In the genomic region with DNA sequence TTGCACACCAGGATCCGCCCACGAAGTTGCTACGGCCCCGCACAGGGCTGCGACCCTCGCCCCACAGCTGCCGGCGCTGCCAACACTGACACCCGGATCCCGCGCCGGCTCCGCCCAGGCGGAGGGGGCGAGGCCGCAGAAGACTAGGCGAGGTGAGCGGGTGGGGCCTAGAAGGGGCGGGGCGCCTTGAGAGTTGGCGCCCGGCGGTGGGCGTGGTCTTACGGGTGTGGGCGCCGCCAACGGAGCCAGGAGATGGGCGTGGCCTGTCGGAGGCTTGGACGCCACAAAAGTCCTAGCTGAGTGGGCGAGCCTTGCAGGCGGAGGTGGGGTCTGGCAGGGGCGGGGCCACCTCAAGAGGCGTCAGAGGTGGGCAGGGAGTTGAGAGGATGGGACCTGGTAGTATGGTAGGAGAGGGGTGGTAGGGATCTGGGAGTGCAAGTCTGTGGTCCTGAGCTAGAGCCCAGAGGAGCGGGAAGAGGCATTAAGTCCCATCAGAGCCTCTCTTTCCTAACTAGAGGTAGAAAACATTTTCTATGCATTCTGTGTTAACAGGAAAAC, we compare ENCODE assay signal across 8 mouse cellular contexts. TPM values are rescaled to one million over a fixed set of nuclear protein-coding genes. Genes with fewer than 3 reads are reported as not detected.
DNase-seq lines count a peak whose midpoint lies in the region; ATAC-seq lines count a peak whose summit lies in the region.

Gene Rab3d (minus strand): TSS at position 158 of the 558 bp plus-strand sequence.

- peak within 1 kb of the TSS; percentile 95 for H3K4me2 ChIP-seq in hindbrain, embryonic 12.5 days (replicated peaks)

- ATAC-seq in hindbrain, embryonic 12.5 days (ENCODE audit: low FRiP score), result peak; percentile 93

- peak within 1 kb of the TSS; percentile 73 for H3K9ac ChIP-seq in hindbrain, embryonic 12.5 days

- H3K27me3 ChIP-seq in hindbrain, embryonic 12.5 days, result peaks cover 28% of the 10 kb centered on the region; the same call in 1 of the 2 replicates

- peak within 1 kb of the TSS; percentile 64 for H3K4me3 ChIP-seq in hindbrain, embryonic 12.5 days

- peak; percentile 98 for DNase-seq in Muller cell, postnatal 12 days (ENCODE audit: inconsistent ontology term)
- DNase-seq in cerebellum, adult 9-11 months, result peak; percentile 92
- DNase-seq in frontal cortex, postnatal 10 days (ENCODE audit: low spot score in 2 of 2), result peak; percentile 85 to 89
- DNase-seq in layer of hippocampus, postnatal 14 days (ENCODE audit: low spot score in 2 of 2), result peak; percentile 84 to 90
- peak; percentile 97 for DNase-seq in lung, postnatal 14 days
- DNase-seq in retina, adult 2 months (ENCODE audit: low read depth, low spot score), result peak; percentile 80
- DNase-seq in thymus, postnatal 36 days, result peak; percentile 96 to 97

- WGBS in hindbrain, embryonic 12.5 days, result under 1% methylated on average over 35 of the region's 36 CpGs

- H3K9me3 ChIP-seq in hindbrain, embryonic 12.5 days (replicated peaks), result no peaks in the 10 kb centered on the region

- peak within 1 kb of the TSS; percentile 55 for H3K27ac ChIP-seq in hindbrain, embryonic 12.5 days

- 0 out of 2 replicates have a peak, but pooled peaks cover 6% of the 10 kb centered on the region for H3K4me1 ChIP-seq in hindbrain, embryonic 12.5 days

- no peaks in the 10 kb centered on the region for H3K36me3 ChIP-seq in hindbrain, embryonic 12.5 days

RNA-seq across cellular contexts. Expression of gene Rab3d, which starts in this region (rescaled TPM):
- 15.5 and 16.3 TPM in 2 replicates for polyA plus RNA-seq in hindbrain, embryonic 12.5 days (2016; fragmentation: Nextera tagmentation; extraction: Ambion mirVana)
- 10 to 100 TPM; 22.6 to 24.2 TPM for total RNA-seq in layer of hippocampus, postnatal 14 days (2021)

Comparison
In these comparisons a context has a peak if more than half of its experiments do, and no peak if none do; other contexts are left out.
1. Peak in every context shown above with its lines: DNase-seq, ATAC-seq, H3K4me3 ChIP-seq and H3K27ac ChIP-seq.